Mouse (Mus musculus) layer of hippocampus, adult 18-20 months (tissue): ENCODE measurements at regions not wholly inside any gene's neighbourhood (a gene's known extent, or its start where the extent isn't known, plus 50 kb on each side); places are given as distances from the start of the nearest gene placed in this dataset.

ENCODE experiments used
- DNase-seq, 2 experiments: peaks; one replicate each; pipeline ENCODE4 v3.0.0; 2022; ENCODE audit warnings: low spot score in 2 of 2

GRCm38 (mm10) chr13:44376160-44376488, 353.1 kb upstream of the Jarid2 start:
- DNase-seq, result no peak

DNA sequence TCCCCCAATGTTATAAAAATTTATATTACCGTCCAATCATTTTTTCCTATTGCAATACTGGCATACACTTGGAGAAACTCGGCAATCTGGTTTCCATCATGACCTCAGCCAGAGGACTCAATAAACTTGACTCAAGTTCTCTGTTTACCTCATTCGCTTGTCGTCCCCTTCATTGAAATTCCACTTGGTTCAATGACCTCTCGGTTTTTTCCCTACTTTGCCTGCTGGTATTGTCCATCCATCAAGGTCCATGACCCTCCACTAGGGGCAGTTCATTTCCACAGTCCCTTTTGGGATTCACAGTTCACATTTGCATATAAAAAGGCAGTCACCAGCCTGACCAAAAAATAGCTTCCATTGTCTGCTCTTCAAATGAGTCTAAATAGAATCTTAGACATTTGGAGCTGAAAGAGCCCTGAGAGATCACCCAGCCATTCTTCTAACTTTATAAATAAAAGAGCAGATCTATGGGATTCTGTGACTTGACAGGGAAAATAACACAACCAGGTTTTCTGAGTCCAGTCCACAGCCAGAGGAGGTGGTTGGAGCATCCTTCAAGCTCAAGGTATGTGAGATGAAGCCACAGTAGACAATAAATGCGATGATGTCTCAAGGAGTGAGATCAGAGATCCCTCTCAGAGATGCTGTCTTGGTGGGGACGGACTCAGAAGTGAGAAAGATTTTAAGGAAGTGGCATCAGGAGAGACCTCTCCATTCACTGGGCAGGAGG, 347.4 kb upstream of the Jarid2 start:
- no peak for DNase-seq

GRCm38 (mm10) chr13:44383322-44383721, 346.0 kb upstream of the Jarid2 start:
- DNase-seq, result peak in 1 of 2 experiments; percentile 55

DNA sequence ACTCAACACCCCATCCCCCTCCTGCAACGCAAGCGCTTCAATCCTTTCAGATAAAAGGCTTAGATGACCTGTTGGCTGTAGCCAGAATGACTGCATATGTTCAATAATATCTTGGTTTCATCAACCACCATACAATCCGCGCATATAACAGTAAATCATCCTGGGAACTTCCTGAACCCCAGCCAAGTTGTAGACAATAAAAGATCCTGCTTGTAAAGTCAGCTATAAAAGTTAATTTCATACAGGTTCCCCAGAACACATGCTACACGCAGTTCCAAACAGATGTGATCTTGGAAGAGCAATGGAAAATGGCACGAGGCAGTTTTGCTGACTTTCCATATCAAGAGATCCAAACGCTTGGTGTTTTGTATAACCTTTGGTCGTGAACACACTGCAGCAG, 342.5 kb upstream of the Jarid2 start:
- DNase-seq, result no peak

DNA sequence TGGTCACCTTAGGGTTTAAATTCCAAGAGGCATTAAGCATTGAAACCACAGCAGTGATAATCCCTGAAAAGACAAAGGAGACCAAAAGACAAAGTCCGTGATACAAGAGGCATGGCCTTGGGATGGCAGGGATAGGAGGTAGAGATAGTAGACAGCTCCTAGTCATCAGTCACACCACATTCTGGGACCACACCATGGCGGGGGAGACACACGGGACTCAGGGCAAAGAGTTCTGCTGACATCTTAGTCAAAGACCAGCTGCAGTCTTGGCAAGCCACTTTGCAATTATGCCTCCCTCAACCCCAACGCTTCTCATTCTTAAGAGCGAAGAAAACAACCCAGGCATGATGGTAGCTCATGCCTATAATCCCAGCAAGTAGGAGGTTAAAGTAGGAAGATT, 339.6 kb upstream of the Jarid2 start:
- DNase-seq, result no peak

GRCm38 (mm10) chr13:44390666-44391390, 338.4 kb upstream of the Jarid2 start:
- DNase-seq, result no peak

GRCm38 (mm10) chr13:44394016-44394415, 335.3 kb upstream of the Jarid2 start:
- no peak for DNase-seq

DNA sequence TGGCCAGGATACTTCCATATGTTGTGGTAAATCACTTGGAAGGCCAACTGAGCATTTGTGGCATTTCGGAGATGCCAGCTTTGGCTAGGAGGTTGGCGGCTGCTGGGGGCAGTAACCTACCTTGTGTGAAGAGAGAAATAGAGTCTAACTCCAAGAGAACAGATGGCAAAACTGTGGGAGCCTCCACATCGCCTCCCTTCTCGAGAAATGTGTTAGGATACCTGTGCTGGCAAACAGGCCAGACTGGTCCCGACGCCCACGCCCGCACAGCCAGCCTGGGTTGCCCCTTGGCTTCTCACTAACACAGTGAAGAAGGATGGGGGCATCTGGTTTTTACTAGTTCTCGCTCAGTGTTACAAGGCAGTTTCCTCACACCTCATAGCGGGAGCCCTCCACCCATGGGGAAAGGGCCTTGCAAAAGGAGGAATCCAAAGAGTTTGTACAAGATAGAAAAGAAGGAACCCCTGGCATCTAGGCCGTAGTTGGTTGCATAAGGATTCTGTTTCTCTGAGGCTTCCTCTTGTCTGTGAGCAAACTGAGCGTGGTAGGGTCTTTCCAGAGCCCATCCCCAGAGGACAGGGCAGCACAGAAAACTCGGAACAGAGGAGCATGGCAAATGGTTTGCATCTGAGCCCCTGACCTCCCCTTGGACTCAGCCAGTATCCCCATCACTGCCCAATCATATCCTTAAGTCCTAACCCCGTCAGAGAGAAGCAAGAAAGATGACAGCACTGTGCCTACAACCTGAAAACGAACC, 330.5 kb upstream of the Jarid2 start:
- DNase-seq, result no peak

- no peak for DNase-seq
These were observed 329.9 kb upstream of the Jarid2 start for GRCm38 (mm10) chr13:44399370-44399685.

DNA sequence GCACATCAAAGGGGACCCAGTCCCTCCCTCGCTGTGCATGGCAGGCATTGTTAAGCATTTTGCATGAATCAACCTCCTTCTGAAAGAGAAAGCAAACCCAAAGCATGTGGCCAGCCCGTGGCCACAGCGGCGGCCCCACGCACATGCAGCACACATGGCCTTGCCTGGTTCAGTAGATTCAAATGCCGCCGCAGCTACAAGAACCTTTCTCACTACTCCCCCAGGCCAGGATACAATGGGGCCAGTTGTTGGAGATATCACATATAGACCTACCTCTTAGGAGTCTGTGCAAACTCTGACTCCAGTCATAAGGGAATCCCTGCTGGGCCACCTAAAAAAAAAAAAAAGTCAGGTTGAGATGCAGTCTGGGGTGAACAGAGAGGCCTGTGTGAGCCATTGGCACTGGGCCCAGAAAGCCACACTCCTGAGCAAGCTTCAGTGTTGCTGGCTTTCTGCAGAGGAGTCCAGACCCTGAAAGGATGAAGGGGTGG, 329.4 kb upstream of the Jarid2 start:
- no peak for DNase-seq

- no peak for DNase-seq
These were observed 325.2 kb upstream of the Jarid2 start for GRCm38 (mm10) chr13:44404010-44404575.

DNA sequence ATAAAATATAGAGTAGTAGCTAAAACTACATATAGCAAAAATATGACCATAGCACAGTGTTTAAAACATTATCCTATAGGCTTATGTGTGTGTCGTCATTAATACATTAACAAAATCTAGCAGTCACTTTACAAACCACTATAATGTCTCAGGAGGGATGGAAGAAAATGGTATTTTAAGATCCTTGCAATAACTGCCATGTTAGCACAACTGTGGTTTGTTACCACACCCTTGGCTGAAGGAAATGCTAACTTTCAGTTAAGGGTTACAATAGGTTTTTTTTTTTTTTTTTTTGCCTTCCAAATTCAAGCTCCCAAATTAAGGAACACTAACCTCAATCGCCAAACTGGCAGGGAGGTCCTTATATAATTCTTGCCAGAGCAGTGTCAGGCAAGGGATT, 322.0 kb upstream of the Jarid2 start:
- no peak for DNase-seq

DNA sequence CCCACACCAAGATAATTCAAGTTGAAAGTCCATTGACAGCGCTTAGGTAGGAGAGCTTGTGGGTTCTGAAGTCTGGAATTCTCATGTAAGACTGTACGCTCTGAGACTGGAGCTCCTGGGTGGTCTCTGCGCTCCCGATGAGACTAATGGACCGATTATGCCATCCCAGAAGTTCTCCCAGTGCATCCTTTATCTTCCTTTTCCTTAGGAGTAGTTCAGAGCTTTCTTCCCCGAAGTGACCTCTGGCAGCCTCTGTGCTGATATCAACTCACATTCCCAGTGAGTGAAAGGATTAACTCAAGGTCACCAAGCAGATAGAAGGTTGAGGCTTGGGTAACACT, 320.7 kb upstream of the Jarid2 start:
- DNase-seq, result no peak

GRCm38 (mm10) chr13:44408960-44409719, 320.1 kb upstream of the Jarid2 start:
- no peak for DNase-seq

- no peak for DNase-seq
These were observed 319.6 kb upstream of the Jarid2 start for GRCm38 (mm10) chr13:44409720-44410047.

DNA sequence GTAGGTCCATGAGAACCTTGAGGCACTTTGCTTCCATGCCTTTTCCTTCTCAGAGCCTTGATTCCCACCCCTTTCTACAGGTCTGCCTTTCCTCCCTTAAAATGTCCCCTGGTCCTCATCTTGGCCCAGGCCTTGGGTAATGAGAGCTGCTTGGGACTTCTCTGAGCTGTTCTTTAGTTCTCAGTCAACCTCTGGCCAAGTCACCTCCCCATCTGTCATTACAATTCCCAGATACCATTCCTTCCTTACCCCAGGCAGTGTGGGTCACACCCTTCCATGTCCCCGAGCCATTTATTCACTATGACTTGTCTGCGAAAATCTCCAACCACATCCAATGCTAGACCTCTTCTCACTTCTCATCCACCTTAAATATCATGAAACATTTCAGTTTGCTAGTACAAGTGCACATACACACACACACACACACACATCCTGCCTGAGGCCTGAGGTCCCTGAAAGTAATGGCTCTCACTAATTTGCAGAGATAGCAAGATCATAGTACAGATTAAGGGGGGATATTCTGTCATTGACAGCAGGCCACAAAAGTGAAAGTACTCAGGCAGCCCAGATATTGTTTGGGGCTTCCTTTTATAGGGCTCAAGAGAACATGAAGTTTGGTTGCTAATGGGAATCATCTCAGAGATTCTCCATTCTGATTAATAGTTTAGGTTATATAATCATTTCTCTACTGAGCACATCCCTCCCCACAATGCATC, 317.3 kb upstream of the Jarid2 start:
- DNase-seq, result no peak

DNA sequence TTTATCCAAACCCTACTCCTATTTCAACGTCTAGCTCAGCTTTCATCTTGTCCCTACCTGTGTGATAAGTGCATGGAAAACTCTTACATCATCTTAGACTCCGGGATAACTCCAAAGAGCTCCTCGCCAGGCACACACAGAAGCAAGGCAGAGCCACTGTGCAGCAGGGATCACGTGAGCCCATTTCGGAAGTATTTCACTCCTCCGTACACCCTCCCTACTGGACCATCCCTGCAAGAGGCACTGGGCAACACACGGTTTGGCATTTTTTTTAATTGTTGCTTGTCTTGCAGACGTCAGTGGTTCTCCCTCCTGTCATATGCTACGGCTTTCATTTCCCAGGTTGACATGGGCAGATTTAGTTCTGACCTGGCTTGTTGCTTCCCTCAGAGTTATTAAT, 316.0 kb upstream of the Jarid2 start:
- no peak for DNase-seq

DNA sequence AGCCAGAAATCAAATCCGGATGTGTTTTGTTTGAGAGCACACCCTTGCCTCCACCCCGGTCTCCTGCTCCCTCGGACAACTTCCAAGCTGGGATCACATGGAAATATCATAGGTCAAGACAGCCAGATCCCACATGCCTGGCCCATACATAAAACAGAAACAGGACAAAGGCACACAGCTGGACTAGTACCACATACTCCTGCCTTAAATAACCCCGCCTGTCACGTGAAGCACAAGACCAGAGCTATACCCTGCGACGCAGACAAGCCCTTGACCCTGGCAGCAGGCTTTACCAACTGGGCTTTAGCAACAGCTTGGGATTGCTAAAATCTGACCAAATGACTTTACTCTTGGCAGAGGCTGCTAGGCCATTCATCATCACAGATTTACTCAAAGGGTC, 313.3 kb upstream of the Jarid2 start:
- DNase-seq, result no peak

DNA sequence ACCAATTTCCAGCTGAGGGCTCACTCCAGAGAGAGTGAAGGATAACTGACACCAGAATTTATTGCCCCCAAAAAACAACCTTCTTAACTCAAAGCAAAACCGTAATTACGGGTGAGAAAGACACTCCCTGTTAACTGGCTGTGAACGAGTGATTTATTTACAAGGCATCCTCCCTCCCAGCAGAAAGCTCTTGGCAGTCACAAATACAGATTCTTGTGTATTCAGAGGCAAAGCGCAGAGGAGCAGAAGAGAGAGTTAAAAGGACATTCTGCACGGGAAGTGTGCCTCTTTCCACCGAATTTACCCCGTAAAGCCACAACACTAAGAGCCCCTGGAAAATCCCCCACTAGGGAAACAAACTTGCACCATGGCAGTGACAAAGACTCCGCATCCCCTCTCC, 312.3 kb upstream of the Jarid2 start:
- DNase-seq, result no peak

DNA sequence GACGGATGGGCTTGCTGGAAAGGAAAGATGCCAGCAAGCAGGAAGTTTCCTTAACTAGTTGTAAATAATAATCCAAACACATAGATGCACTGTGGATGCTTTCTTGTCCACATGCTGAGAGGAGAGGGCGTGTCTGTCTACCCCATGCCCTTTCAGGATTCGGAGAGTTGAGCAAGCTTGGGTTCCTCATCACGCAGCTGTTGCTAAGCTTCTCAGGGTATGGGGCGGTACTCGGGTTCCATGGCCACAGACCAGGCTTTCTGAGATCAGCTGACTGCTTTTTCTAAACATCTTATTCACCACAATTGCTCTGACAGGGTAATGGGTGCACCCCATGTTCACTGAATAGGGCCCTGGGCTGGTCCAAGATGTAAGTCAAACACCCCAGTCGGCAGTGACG, 310.2 kb upstream of the Jarid2 start:
- DNase-seq, result no peak
